Mouse (Mus musculus): ENCODE results near the gene Ctf2. TPM values are rescaled to one million over a fixed set of nuclear protein-coding genes. Genes with fewer than 3 reads are reported as not detected.
A peak's percentile ranks its signal among the peaks of the same experiment; 100 is the strongest.

The Ctf2 gene
- polyA plus RNA-seq, 1 experiment from 2014 or later = not detected

GRCm38 (mm10) chr7:127766851-127767609 lies 35.1 kb upstream of the Ctf2 start:
- peak; percentile 70 for ATAC-seq (replicated peaks; ENCODE audit: insufficient number of reproducible peaks, low FRiP score, low TSS enrichment)
- no peak overlapping the region for H3K4me3 ChIP-seq (ENCODE audit: low read depth, low read length)
- H3K9ac ChIP-seq (ENCODE audit: low read depth, low read length) = peak overlapping the region; percentile 1; the same call in 1 of the 2 replicates

GRCm38 (mm10) chr7:127765756-127766155 lies 33.8 kb upstream of the Ctf2 start:
- no peak overlapping the region for H3K4me2 ChIP-seq
- peaks cover 8% of the 10 kb centered on the region for H3K27me3 ChIP-seq (ENCODE audit: control insufficient read depth, insufficient read depth, low read length)
- H3K36me3 ChIP-seq (ENCODE audit: control insufficient read depth, insufficient read depth, low read length) = peaks cover 19% of the 10 kb centered on the region
- no peak overlapping the region for H3K27ac ChIP-seq (ENCODE audit: low read depth, low read length)
- WGBS (ENCODE audit: insufficient replicate concordance) = 77% methylated on average over 2 of the region's 2 CpGs
- no peak overlapping the region for H3K9ac ChIP-seq (ENCODE audit: low read depth, low read length)
- H3K9me3 ChIP-seq (replicated peaks; ENCODE audit: control insufficient read depth, low read length) = no peaks in the 10 kb centered on the region
- no peak overlapping the region for H3K4me3 ChIP-seq (ENCODE audit: low read depth, low read length)
- H3K4me1 ChIP-seq (ENCODE audit: control insufficient read depth, insufficient read depth, low read length) = peaks cover 16% of the 10 kb centered on the region
- no peak for ATAC-seq (replicated peaks; ENCODE audit: insufficient number of reproducible peaks, low FRiP score, low TSS enrichment)

More at GRCm38 (mm10) chr7:127766851-127767609, 35.1 kb upstream of the Ctf2 start:
- H3K27ac ChIP-seq (ENCODE audit: low read depth, low read length) = peak overlapping the region; percentile 51; the same call in 1 of the 2 replicates
- peaks cover 19% of the 10 kb centered on the region for H3K36me3 ChIP-seq (ENCODE audit: control insufficient read depth, insufficient read depth, low read length)
- H3K9me3 ChIP-seq (replicated peaks; ENCODE audit: control insufficient read depth, low read length) = no peaks in the 10 kb centered on the region
- peaks cover 8% of the 10 kb centered on the region for H3K27me3 ChIP-seq (ENCODE audit: control insufficient read depth, insufficient read depth, low read length)
- peaks cover 18% of the 10 kb centered on the region for H3K4me1 ChIP-seq (ENCODE audit: control insufficient read depth, insufficient read depth, low read length)
- WGBS (ENCODE audit: insufficient replicate concordance) = 64% methylated on average over 17 of the region's 17 CpGs
- peak overlapping the region; percentile 34 for H3K4me2 ChIP-seq

- ATAC-seq (replicated peaks; ENCODE audit: insufficient number of reproducible peaks, low FRiP score, low TSS enrichment) = no peak
Observed at GRCm38 (mm10) chr7:127763642-127764041, 31.7 kb upstream of the Ctf2 start.

GRCm38 (mm10) chr7:127761026-127761425 lies 29.1 kb upstream of the Ctf2 start:
- 0 out of 2 replicates have a peak, but pooled peaks have one; percentile 20 for ATAC-seq (replicated peaks; ENCODE audit: insufficient number of reproducible peaks, low FRiP score, low TSS enrichment)
- Histone ChIP-seq H3K4me1 (ENCODE audit: control insufficient read depth, insufficient read depth, low read length) (peaks cover 9% of the 10 kb centered on the region), H3K4me3 (ENCODE audit: low read depth, low read length) (no peak overlapping the region), H3K9ac (ENCODE audit: low read depth, low read length) (no peak overlapping the region), H3K4me2 (no peak overlapping the region), H3K36me3 (ENCODE audit: control insufficient read depth, insufficient read depth, low read length) (peaks cover 16% of the 10 kb centered on the region), H3K27me3 (ENCODE audit: control insufficient read depth, insufficient read depth, low read length) (peaks cover 30% of the 10 kb centered on the region), H3K27ac (ENCODE audit: low read depth, low read length) (no peak overlapping the region), H3K9me3 (replicated peaks; ENCODE audit: control insufficient read depth, low read length) (no peaks in the 10 kb centered on the region)
- WGBS (ENCODE audit: insufficient replicate concordance) = 33% methylated on average over 7 of the region's 7 CpGs

More at GRCm38 (mm10) chr7:127763642-127764041, 31.7 kb upstream of the Ctf2 start:
- Histone ChIP-seq H3K4me2 (no peak overlapping the region), H3K9ac (ENCODE audit: low read depth, low read length) (no peak overlapping the region), H3K4me3 (ENCODE audit: low read depth, low read length) (no peak overlapping the region), H3K4me1 (ENCODE audit: control insufficient read depth, insufficient read depth, low read length) (peaks cover 9% of the 10 kb centered on the region), H3K9me3 (replicated peaks; ENCODE audit: control insufficient read depth, low read length) (no peaks in the 10 kb centered on the region), H3K27ac (ENCODE audit: low read depth, low read length) (no peak overlapping the region), H3K27me3 (ENCODE audit: control insufficient read depth, insufficient read depth, low read length) (peaks cover 8% of the 10 kb centered on the region), H3K36me3 (ENCODE audit: control insufficient read depth, insufficient read depth, low read length) (peaks cover 19% of the 10 kb centered on the region)
- 90% methylated on average over 4 of the region's 4 CpGs for WGBS (ENCODE audit: insufficient replicate concordance)

- Histone ChIP-seq H3K27ac (ENCODE audit: low read depth, low read length) (no peak overlapping the region), H3K9me3 (replicated peaks; ENCODE audit: control insufficient read depth, low read length) (no peaks in the 10 kb centered on the region), H3K4me1 (ENCODE audit: control insufficient read depth, insufficient read depth, low read length) (peaks cover 9% of the 10 kb centered on the region), H3K9ac (ENCODE audit: low read depth, low read length) (no peak overlapping the region), H3K4me2 (no peak overlapping the region), H3K36me3 (ENCODE audit: control insufficient read depth, insufficient read depth, low read length) (peaks cover 15% of the 10 kb centered on the region), H3K4me3 (ENCODE audit: low read depth, low read length) (no peak overlapping the region), H3K27me3 (ENCODE audit: control insufficient read depth, insufficient read depth, low read length) (peaks cover 33% of the 10 kb centered on the region)
- ATAC-seq (replicated peaks; ENCODE audit: insufficient number of reproducible peaks, low FRiP score, low TSS enrichment) = no peak
- 81% methylated on average over 3 of the region's 3 CpGs for WGBS (ENCODE audit: insufficient replicate concordance)
Observed at GRCm38 (mm10) chr7:127760478-127760877, 28.5 kb upstream of the Ctf2 start.

- no peak for ATAC-seq (replicated peaks; ENCODE audit: insufficient number of reproducible peaks, low FRiP score, low TSS enrichment)
- WGBS (ENCODE audit: insufficient replicate concordance) = 13% methylated on average over 6 of the region's 6 CpGs
- Histone ChIP-seq H3K9me3 (replicated peaks; ENCODE audit: control insufficient read depth, low read length) (no peaks in the 10 kb centered on the region), H3K27me3 (ENCODE audit: control insufficient read depth, insufficient read depth, low read length) (peaks cover 36% of the 10 kb centered on the region), H3K4me1 (ENCODE audit: control insufficient read depth, insufficient read depth, low read length) (peaks cover 9% of the 10 kb centered on the region), H3K36me3 (ENCODE audit: control insufficient read depth, insufficient read depth, low read length) (peaks cover 18% of the 10 kb centered on the region), H3K27ac (ENCODE audit: low read depth, low read length) (no peak overlapping the region), H3K4me3 (ENCODE audit: low read depth, low read length) (no peak overlapping the region), H3K4me2 (peak overlapping the region; percentile 21), H3K9ac (ENCODE audit: low read depth, low read length) (no peak overlapping the region)
Observed at GRCm38 (mm10) chr7:127759716-127760115, 27.8 kb upstream of the Ctf2 start.

- WGBS (ENCODE audit: insufficient replicate concordance) = 84% methylated on average over 7 of the region's 7 CpGs
- Histone ChIP-seq H3K4me1 (ENCODE audit: control insufficient read depth, insufficient read depth, low read length) (no peaks in the 10 kb centered on the region), H3K27ac (ENCODE audit: low read depth, low read length) (no peak overlapping the region), H3K36me3 (ENCODE audit: control insufficient read depth, insufficient read depth, low read length) (peaks cover 43% of the 10 kb centered on the region), H3K4me3 (ENCODE audit: low read depth, low read length) (no peak overlapping the region), H3K9ac (ENCODE audit: low read depth, low read length) (no peak overlapping the region), H3K27me3 (ENCODE audit: control insufficient read depth, insufficient read depth, low read length) (peaks cover 34% of the 10 kb centered on the region), H3K9me3 (replicated peaks; ENCODE audit: control insufficient read depth, low read length) (no peaks in the 10 kb centered on the region), H3K4me2 (no peak overlapping the region)
- no peak for ATAC-seq (replicated peaks; ENCODE audit: insufficient number of reproducible peaks, low FRiP score, low TSS enrichment)
Observed at GRCm38 (mm10) chr7:127753741-127754140, 21.8 kb upstream of the Ctf2 start.

GRCm38 (mm10) chr7:127753158-127753557 lies 21.2 kb upstream of the Ctf2 start:
- peaks cover 32% of the 10 kb centered on the region for H3K27me3 ChIP-seq (ENCODE audit: control insufficient read depth, insufficient read depth, low read length)
- H3K9me3 ChIP-seq (replicated peaks; ENCODE audit: control insufficient read depth, low read length) = no peaks in the 10 kb centered on the region
- H3K4me1 ChIP-seq (ENCODE audit: control insufficient read depth, insufficient read depth, low read length) = peaks cover 1% of the 10 kb centered on the region; the same call in 1 of the 2 replicates
- no peak overlapping the region for H3K4me2 ChIP-seq
- no peak for ATAC-seq (replicated peaks; ENCODE audit: insufficient number of reproducible peaks, low FRiP score, low TSS enrichment)
- no peak overlapping the region for H3K9ac ChIP-seq (ENCODE audit: low read depth, low read length)
- no peak overlapping the region for H3K4me3 ChIP-seq (ENCODE audit: low read depth, low read length)
- peaks cover 43% of the 10 kb centered on the region for H3K36me3 ChIP-seq (ENCODE audit: control insufficient read depth, insufficient read depth, low read length)
- H3K27ac ChIP-seq (ENCODE audit: low read depth, low read length) = no peak overlapping the region
- WGBS (ENCODE audit: insufficient replicate concordance) = 68% methylated on average over 5 of the region's 5 CpGs
